Mouse (Mus musculus) regulatory T cell (primary cell): ENCODE measurements around the gene Rack1.
"Not testable (repeated sequence)": the region's sequence is repeated elsewhere in the genome, so short reads cannot be mapped to it uniquely, and the experiment has no call there.

Source experiments
- in situ Hi-C: fragments of 300-600 bp; cut with MboI, MseI; formaldehyde crosslinking; loops from one replicate; pipeline ENCODE4 v1.15.1; 2025; ENCODE audit warnings: high pct_unique_total_duplicates

Rack1 gene

DNA sequence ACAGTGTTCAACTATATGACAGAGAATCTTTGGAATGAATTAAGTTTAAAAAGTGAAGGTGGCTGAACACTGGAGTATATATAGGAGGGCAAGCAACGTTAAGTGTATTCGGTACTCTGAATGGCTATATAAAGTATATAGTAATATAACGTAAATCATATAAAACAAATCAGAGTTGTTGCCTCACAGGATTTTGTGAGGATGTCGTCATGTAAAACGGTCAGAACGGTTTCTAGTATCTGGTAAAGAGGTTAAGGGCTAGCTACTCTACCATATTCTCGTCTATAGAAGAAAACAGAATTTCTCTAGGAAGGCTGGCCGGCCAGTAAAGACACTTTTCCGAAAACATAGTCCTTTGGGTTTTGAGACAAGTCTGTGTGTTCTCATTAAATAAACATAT is 17.7 kb downstream of the Rack1 start:
- in situ Hi-C loops, result loop anchor here (5.0 kb wide), 1 partner anchor 35 kb away; no protein-coding TSS in a partner anchor

DNA sequence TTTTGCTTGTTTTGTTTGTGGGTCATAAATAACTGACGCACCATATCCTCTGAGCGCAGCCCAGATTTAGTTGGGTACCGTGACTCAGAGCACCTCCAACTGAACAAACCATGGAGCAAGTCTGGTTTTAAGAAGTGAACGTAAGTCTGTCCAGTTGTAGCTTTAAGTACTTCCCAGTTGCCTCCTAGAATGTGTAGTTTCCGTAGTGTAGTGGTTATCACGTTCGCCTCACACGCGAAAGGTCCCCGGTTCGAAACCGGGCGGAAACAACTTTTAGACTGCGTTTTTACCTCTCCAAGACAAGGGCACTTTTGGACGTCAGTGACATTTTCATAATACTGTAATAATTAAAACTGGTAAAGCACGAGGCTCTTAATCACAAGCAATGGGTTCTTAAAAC is 18.2 kb downstream of the Rack1 start:
- in situ Hi-C loops, result loop anchor here (5.0 kb wide), 1 partner anchor 34 kb away; no protein-coding TSS in a partner anchor

DNA sequence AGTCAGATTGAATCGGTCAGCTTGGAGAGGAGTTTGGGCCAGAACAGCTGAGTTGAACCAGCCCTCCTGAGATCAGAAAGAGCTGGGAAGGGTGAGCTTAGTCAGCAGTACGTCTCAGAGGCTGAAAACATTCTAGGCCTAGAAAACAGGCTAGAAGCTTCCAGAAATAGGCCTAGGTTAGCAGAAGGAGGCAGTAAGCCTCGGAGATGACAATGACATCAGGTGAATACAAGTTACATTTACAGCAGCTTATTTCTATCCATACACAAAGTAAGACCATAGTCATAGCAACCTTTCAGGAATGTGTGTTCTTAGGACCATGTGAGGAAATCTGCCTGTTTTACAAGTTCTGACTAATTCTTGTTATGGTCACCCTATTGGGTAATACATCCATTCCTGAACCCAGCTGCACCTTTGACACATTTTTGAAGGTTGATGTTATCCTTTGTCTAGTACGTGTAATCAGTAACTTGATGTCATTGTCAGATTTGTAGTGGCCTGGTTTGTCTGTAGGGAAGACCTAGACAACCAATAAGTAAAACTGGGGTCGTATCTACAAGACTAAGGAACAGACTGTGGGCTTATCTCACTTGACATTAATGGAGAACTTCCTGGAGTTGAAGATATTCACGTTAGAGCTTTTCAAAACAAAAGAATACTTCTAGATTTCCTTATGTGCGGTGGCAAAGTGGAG is 19.6 kb downstream of the Rack1 start:
- in situ Hi-C loops, result loop anchor here (5.0 kb wide), 1 partner anchor 33 kb away; no protein-coding TSS in a partner anchor

DNA sequence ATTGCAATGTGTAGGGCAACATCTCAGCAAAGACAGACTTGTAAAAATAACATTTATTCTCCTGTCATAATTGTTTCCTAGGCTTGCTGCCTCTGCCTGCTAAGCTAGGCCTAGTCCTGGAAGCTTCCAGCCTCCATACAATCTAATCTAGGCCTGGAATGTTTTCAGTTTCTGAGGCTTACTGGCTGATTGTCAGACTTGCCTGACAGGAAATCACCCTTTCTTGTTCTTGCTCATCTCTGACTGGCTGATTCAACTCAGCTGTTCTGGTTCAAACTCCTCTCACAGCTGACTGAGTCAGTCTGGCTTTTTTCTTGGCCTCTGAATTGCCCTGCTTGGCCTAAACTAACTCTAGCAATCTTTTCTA is 20.2 kb downstream of the Rack1 start:
- in situ Hi-C loops, result no loop called here

DNA sequence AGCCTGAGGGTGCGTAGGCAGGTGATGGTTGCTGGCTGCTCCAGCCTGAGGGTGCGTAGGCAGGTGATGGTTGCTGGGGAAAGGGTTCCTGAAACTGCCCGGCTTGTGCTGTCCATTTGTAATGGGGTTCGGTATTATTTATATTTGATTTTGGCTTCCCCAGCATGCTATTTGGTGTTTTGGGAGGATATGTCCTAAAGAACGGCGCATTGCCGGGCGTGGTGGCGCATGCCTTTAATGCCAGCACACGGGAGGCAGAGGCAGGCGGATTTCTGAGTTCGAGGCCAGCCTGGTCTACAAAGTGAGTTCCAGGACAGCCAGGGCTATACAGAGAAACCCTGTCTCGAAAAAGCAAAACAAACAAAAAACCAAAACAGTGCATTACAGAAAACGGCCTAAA is 21.2 kb downstream of the Rack1 start:
- in situ Hi-C loops, result not testable (repeated sequence)

GRCm38 (mm10) chr11:48822768-48823512 is 22.8 kb downstream of the Rack1 start:
- in situ Hi-C loops, result no loop called here

GRCm38 (mm10) chr11:48823536-48823972 is 23.4 kb downstream of the Rack1 start:
- in situ Hi-C loops, result no loop called here

DNA sequence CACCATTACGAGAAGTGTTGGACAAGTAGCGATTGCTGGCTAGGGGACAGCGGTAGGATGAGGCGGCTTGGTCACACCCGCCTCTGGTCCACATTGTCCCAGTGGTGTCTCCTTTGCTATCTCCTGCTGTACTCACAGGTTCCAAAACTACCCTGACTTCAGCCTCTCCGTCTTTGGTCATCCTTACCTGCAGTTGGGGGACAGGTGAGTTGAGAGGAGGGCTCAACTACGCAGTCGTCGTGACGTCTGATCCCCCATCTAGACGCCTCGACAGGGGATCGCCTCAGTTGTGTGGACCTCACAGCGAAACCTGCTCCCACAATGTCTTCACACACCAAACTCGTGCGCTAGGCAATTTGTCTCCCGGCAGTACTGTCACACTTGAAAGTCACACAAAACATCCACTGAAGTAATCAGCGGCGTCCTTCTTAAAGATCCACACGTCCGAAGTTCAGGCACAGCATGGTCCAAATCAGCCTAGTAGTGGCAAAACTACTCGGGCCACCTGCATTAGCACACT is 24.2 kb downstream of the Rack1 start:
- in situ Hi-C loops, result no loop called here

GRCm38 (mm10) chr11:48825979-48826751 is 26.0 kb downstream of the Rack1 start, which contains the start of the genes Trim7 and Gm12184:
Gene Trim7 (plus strand): TSS chr11:48826140.
Gene Gm12184 (minus strand): TSS chr11:48826655.
- in situ Hi-C loops, result loop anchor here (25.0 kb wide), 1 partner anchor 886 kb away; the partner anchor contains the start of gene Cnot6

- in situ Hi-C loops, result loop anchor here (25.0 kb wide), 1 partner anchor 886 kb away; the partner anchor contains the start of gene Cnot6
Measured at GRCm38 (mm10) chr11:48826752-48827096, 26.6 kb downstream of the Rack1 start.

GRCm38 (mm10) chr11:48827926-48828325 is 27.8 kb downstream of the Rack1 start:
- in situ Hi-C loops, result loop anchor here (25.0 kb wide), 1 partner anchor 884 kb away; the partner anchor contains the start of gene Cnot6

GRCm38 (mm10) chr11:48830279-48830678 is 30.1 kb downstream of the Rack1 start:
- in situ Hi-C loops, result loop anchor here (25.0 kb wide), 1 partner anchor 882 kb away; the partner anchor contains the start of gene Cnot6

DNA sequence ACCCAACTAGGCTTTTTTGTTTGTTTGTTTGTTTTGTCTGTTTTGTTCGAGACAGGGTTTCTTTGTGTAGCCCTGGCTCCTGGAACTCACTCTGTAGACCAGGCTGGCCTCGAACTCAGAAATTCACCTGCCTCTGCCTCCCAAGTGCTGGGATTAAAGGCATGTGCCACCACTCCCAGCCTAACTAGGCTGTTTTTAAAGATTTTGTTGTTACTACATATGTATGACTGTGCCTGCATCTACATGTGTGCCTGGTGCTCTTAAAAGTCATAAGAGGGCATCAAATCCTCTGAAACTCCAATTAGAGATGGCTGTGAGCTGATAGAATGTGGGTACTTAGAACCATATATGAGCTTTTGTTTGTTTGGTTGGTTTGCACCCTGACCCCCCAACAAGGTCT is 31.1 kb downstream of the Rack1 start:
- in situ Hi-C loops, result loop anchor here (25.0 kb wide), 1 partner anchor 881 kb away; the partner anchor contains the start of gene Cnot6

GRCm38 (mm10) chr11:48833078-48833730 is 33.1 kb downstream of the Rack1 start:
- in situ Hi-C loops, result loop anchor here (25.0 kb wide), 1 partner anchor 879 kb away; the partner anchor contains the start of gene Cnot6

GRCm38 (mm10) chr11:48833731-48834639 is 33.9 kb downstream of the Rack1 start:
- in situ Hi-C loops, result loop anchor here (25.0 kb wide), 1 partner anchor 878 kb away; the partner anchor contains the start of gene Cnot6

GRCm38 (mm10) chr11:48835923-48836322 is 35.8 kb downstream of the Rack1 start:
- in situ Hi-C loops, result loop anchor here (25.0 kb wide), 1 partner anchor 876 kb away; the partner anchor contains the start of gene Cnot6

GRCm38 (mm10) chr11:48836990-48837309 is 36.8 kb downstream of the Rack1 start:
- in situ Hi-C loops, result loop anchor here (25.0 kb wide), 1 partner anchor 875 kb away; the partner anchor contains the start of gene Cnot6

GRCm38 (mm10) chr11:48837310-48838180 is 37.4 kb downstream of the Rack1 start:
- in situ Hi-C loops, result loop anchor here (25.0 kb wide), 1 partner anchor 875 kb away; the partner anchor contains the start of gene Cnot6
